Mouse (Mus musculus) megakaryocyte progenitor cell, adult 5-6 weeks (primary cell): Measurements from ENCODE around the gene Kcnk2. TPM values are rescaled to one million over a fixed set of nuclear protein-coding genes. Genes with fewer than 3 reads are reported as not detected.
"Not testable (repeated sequence)": the region's sequence is repeated elsewhere in the genome, so short reads cannot be mapped to it uniquely, and the experiment has no call there.

Experiments used
- ATAC-seq: replicated peaks from 2 replicates; pipeline ENCODE4 v1.8.0; 2016; ENCODE audit warnings: mild to moderate bottlenecking, moderate TSS enrichment, inconsistent platforms; ENCODE audit not compliant: poor library complexity
- total RNA-seq, 2 experiments: library from RNA; stranded (forward) in 1 of 2; stranded (reverse) in 1 of 2; fragments of 157-497, 149-512 nt in 1 of 2; fragments of 200-1000 nt in 1 of 2; gene quantifications; 2 replicates each; pipeline versions ENCODE4 v1.2.3 to v1.2.4; 2015 to 2017

Gene Kcnk2
- total RNA-seq, 2 experiments from 2014 or later, result not detected

- 0 out of 2 replicates have a peak, but pooled peaks have one; percentile 6 for ATAC-seq
Measured at GRCm38 (mm10) chr1:189343301-189344251, 58.5 kb downstream of the Kcnk2 start.

- no peak for ATAC-seq
Measured at GRCm38 (mm10) chr1:189342416-189343104, 59.5 kb downstream of the Kcnk2 start.

DNA sequence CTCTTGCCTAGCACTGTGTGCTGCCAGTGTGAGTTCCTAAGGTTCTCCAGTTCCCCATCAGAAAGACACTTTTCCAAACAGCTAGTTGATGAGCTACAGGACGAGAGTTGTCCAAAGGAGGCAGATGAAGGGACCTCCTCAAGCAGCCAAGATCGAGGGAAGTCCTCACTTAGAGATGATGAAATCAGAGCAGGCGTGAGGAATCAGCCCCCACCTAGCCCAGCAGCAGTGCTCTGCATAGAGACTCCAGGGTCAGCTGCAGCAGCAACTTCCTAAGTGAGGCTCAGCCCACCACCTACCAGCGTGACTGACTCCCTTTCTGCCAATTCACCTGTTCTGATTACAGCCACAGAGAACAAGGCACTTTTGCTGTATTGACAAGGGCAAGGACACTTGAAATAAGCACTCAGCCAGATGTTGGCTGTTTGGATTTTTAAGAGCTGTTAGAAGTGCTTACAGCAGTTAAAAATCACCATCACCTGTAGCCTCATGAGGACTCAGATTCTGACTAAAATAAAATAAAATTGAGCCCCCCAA is 60.6 kb downstream of the Kcnk2 start:
- no peak for ATAC-seq

- ATAC-seq, result no peak
Measured at GRCm38 (mm10) chr1:189315896-189316295, 86.2 kb downstream of the Kcnk2 start.

DNA sequence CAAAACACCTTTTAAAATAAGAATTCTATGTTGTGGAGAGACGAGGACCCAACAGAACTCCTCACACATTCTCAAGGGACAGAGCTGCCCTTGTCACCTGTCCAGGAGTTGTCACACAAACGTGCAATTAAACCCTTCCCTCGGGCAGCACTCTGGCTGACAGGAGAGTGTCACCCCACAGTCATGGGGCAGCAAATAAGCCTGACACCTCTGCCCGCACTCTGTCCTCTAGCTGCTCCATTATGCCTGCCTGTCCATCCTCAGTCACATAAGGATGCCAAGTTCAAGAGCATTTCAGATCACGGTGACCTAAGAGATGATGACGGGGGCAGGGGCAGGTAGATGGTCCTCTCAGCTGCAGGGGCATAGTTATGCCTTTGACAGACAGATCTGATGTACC is 87.6 kb downstream of the Kcnk2 start:
- ATAC-seq, result no peak

- ATAC-seq, result no peak
Measured at GRCm38 (mm10) chr1:189313750-189314149, 88.3 kb downstream of the Kcnk2 start.

- no peak for ATAC-seq
Measured at GRCm38 (mm10) chr1:189310145-189310544, 91.9 kb downstream of the Kcnk2 start.

- ATAC-seq, result no peak
Measured at GRCm38 (mm10) chr1:189304988-189305522, 97.0 kb downstream of the Kcnk2 start.

DNA sequence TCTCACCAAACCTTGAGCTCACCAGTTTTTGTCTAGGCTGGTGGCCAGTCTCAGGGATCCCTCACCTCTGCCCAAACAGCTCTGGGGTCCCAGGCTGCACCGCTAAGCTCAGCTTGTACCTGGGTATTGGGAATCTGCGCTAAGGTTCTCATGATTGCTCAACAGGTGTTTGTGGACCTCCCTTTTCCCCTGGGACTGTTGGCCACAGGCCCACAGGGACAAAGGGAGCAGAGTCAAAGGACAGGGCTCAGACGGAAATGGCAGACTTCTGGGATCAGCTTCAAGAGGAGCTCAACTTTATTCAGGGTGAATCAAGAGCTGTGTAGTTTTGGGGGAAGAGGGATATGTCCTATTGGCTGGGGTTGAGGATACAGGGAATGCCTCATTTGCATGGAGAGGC is 99.1 kb downstream of the Kcnk2 start:
- ATAC-seq, result no peak

DNA sequence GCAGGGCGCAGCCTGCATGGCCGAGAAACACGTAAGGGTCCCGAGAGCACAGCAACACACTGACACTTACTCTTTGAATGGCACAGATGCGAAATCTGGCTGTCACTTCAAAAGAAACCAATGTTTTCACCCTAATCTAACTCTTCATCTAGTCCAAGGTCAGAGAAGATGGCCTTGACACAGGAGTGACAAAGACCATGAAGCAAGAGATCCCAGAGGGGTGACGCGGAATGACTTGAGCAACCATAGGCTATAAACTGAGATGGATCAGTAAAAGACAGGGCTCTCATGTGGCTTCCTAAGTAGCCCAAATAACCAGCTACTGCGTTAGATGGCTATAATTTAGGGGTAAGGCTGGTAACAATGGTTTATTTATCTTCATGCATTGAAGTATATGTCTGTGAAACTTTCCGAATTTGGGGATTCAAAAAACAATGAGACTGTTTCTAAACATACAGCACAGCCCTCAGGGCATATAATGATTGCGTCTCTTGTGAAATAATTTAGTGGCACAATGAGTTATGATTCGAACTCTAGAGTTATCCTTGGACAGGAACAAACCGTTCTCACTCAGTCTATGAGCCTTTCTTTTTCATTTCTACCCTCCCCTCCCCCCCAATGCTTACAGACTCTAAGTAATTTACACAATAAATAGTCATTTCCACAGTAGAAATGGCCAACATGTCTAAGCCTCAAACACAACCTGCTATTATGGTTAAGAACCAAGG is 108.2 kb downstream of the Kcnk2 start:
- ATAC-seq, result no peak

DNA sequence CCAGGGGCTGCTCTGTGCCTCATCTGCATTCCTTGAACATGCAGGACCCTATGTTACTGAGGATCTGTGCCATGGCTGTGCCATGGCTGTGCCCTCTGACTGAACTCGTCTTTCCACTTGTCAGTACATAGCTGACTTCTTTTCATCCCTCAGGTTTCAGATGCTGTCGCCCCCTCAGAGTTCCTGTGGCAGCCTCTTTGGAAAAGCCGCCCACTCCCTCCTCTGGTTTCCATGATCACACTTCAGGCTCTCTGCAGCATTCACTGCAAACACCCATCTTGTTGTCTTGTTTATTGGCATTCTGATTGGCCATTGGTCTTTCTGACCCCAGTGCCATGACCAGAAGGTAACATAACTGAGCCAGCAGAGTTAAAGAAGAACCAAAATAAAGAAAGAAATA is 111.2 kb downstream of the Kcnk2 start:
- no peak for ATAC-seq

DNA sequence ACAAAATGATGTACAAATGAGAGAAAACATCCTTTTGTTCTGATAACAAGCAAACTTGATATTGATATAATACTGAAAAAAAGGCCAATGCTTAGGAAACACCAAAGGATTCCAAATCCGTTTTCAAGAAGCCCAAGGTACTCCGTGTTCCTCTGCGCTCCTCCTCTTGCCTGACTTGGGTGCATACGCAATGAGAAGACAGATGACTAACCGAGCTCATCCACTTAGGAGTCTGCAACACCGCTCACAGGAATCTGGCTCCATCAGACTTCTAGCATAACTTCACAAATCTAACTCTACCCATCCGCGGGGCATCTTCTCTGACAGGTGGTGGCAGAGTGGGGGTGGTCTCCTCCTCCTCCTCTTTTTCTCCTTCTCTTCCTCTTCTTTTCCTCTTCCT is 113.1 kb downstream of the Kcnk2 start:
- no peak for ATAC-seq

- no peak for ATAC-seq
Measured at GRCm38 (mm10) chr1:189272281-189272680, 129.8 kb downstream of the Kcnk2 start.

DNA sequence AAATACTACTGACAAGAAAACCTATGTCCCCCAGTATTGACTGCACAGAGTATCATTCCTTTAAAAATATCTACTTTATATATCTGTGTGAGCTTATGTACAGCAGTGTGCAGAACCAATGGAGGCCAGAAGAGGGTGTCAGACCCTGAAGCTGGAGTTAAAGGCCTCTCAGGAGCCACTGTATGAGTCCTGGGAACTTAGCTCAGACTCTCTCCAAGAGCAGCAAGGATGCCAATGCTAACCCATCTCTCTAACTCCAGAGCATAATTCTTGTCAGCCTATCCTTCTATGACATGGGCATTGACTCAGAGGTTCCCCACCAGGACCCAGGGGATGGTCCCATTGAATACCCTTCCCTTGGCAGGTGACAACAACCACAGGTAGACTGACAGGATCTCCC is 148.4 kb downstream of the Kcnk2 start:
- no peak for ATAC-seq

DNA sequence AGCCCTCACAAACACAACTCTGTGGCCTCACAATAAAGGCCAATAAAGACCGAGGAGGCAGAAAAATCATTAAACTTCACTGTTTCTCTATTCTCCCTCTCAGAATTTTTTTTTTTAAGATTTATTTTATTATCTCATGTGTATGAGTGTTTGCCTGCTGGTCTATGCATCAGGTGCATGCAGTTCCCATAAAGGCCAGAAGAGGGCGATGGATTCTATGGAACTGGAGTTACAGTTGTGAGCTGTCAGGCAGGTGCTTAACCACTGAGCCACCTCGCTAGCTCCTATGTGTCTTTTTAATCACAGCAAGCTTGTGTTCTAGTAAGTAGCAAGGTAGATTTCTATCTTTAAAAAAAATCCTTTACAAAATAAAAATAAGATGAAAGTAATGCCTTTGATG is 148.9 kb downstream of the Kcnk2 start:
- peak; percentile 42; the same call in 1 of the 2 replicates for ATAC-seq

DNA sequence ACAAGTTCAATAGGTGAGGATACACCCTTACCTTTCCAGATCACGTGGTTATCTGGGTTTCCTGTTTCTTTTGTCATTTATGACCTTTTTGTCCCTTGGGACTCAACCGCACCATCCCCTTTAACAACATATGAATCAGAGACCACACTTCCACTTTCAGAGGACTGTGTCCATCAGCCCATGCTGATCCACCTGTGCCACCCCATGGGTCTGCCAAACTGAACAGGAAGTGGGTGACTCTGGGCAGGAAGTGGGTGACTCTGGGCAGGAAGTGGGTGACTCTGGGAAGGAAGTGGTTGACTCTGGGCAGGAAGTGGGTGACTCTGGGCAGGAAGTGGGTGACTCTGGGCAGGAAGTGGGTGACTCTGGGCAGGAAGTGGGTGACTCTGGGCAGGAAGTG is 158.9 kb downstream of the Kcnk2 start:
- not testable (repeated sequence) for ATAC-seq

- no peak for ATAC-seq
Measured at GRCm38 (mm10) chr1:189235261-189235660, 166.8 kb downstream of the Kcnk2 start.

DNA sequence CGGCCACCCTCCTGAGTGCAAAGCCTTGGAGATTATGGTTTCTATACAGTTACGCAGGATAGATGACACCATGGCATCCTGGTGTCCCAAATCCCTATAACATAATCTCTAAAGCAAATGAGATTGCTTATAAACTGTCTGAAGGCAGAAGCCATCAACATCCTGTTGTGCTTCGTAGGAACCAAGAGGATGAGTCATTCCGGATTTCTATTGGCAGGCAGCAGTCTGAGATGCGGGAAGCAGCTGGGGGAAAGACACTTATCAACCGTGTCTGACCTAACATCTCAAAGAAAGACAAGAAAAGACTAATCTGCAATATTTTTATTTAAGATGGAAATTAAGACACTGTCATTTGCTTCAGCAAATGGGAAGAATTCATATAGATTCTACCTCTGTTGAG is 169.2 kb downstream of the Kcnk2 start:
- ATAC-seq, result no peak

GRCm38 (mm10) chr1:189228222-189229084 is 173.6 kb downstream of the Kcnk2 start:
- no peak for ATAC-seq

DNA sequence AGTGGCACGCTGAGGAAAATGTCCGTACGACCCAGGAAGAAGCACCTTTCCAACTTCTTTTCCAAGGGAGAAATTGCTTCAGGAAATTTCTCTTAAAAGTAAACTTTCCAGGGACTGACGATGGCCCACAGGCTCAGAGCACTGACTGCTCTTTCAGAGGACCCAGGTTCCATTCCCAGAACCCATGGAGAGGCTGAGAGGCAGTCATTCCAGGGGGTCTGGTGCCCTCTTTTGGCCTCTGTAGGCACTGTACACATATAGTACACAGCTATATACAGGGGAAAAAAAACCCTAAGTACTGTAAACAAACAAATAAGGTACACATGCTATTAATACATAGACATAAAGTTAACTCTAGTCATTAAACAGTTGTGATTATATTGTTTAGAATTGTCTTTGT is 174.6 kb downstream of the Kcnk2 start:
- ATAC-seq, result no peak
